Mouse (Mus musculus): ENCODE measurements around the gene Mgp.

Mgp gene

DNA sequence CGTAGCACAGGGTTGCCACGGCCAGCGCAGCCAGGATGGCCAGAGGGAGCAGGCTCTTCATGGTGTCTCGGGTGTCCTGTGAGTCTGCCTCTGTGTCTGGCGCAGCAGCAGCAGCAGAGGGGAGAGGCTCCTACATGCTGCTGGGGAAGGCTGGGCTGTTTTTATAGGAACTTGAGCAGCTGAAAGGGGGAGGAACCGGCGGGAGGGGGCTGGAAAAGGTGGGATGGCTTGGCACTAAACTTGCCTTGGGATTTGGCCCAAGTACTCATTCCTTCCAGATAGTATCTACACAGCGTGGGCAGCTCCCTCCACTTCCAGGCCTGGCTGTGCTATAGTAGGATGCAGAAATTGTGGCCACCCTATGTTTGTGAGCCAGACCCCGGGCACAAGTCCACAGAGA, at the start of gene Mgp:
Mgp (minus strand) TSS at position 154 of the 400 bp plus-strand sequence.
- DNase-seq (ENCODE audit: low spot score) = peak; percentile 38

DNA sequence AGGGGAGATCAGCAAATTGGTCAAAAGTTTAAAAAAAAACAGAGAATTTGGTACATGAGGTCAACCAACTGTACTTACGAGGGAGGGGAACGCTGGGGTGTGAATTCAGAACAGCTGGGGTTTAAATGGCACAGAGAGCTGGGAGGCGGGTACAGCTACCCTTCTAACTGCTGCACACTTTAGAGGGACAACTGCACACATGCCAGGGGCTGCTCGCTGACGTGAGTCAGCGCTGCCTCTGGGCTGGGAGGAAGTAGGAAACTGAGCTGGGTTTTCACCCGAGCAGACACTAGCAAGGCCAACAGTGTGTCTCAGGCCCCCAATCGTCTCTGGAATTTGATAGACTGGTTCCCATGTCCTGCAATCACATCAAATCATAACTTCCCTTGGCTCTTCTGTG, 49.4 kb upstream of the Mgp start:
- no peak for DNase-seq (ENCODE audit: low spot score)

DNA sequence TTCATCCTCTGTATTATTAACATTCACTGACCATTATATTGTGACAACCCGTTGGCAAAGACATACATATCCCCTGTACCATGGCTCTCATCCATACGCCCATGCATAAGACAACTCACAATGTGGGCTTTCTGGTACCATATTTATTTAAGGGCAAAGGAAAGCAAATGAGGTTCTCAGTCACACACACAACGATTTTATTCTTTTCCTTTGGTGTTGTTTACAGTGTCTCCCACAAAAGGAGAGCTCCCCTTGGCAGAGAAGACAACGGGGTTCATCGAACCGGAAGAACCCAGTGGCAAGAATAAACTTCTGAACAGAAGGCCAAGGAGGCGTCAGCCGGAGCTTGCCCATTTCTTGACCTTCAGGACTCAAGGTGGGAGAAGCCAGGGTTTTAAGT, 47.9 kb upstream of the Mgp start, which contains the start of gene Pde6h:
Pde6h (plus strand) TSS at position 301 of the 400 bp plus-strand sequence.
- DNase-seq (ENCODE audit: low spot score) = no peak

DNA sequence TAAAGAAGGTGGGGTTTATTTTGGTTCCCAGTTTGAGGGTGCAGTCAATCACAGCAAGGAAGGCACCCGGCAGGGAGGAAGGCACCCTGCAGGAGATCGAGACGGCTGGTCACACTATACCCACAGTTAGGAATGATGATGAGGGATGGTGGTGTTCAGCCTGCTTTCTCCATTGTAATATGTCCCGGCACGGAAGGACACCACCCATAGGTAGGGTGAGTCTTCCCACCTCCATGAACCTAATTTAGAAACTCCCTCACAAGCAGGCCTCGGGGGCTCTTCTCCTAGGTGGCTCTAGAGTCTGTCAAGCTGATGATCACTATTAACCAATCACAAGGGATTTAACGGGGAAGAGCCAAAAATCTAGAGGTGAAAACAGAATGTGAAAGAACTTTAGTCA, 47.2 kb upstream of the Mgp start:
- no peak for DNase-seq (ENCODE audit: low spot score)

DNA sequence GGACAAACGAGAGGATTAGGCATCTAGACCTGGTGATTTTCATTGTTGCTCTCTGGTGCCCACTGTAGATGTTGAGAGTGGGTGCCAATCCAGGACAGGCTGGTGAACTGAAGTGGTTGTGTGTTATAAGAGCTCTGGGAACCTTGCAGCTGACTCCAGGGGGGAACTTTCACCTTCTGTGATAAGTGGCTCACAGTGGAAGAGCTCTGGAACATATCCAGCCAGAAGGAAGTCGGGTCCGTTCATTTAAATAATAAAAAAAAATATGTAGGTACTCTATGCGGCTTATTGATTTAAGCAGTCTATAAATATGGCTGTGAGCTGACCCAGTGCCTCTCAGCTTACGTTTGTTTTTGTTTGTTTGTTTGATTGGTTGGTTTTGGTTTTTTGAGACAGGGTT, 46.5 kb upstream of the Mgp start, which contains the start of gene Erp27:
Erp27 (minus strand) TSS at position 101 of the 400 bp plus-strand sequence.
- DNase-seq (ENCODE audit: low spot score) = no peak

DNA sequence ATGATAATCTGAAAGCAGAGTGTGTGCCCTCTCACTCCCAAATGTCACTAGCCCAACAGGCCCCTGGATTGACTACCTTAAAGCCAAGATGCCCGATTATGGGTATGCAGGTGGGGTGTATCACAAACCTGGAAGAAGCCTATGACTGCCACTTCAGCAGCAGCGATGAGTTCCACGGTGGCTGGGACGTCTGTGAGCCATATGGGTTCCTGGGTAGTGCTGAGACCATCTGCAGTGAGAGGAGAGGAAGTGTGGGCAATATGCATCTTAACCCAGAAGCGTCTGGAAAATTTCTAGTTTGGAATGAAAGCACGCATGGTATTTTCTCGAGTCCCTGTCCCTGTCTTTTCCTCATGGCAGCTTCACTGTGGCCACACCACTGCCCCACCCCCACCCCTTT, 46.0 kb upstream of the Mgp start:
- DNase-seq (ENCODE audit: low spot score) = no peak

DNA sequence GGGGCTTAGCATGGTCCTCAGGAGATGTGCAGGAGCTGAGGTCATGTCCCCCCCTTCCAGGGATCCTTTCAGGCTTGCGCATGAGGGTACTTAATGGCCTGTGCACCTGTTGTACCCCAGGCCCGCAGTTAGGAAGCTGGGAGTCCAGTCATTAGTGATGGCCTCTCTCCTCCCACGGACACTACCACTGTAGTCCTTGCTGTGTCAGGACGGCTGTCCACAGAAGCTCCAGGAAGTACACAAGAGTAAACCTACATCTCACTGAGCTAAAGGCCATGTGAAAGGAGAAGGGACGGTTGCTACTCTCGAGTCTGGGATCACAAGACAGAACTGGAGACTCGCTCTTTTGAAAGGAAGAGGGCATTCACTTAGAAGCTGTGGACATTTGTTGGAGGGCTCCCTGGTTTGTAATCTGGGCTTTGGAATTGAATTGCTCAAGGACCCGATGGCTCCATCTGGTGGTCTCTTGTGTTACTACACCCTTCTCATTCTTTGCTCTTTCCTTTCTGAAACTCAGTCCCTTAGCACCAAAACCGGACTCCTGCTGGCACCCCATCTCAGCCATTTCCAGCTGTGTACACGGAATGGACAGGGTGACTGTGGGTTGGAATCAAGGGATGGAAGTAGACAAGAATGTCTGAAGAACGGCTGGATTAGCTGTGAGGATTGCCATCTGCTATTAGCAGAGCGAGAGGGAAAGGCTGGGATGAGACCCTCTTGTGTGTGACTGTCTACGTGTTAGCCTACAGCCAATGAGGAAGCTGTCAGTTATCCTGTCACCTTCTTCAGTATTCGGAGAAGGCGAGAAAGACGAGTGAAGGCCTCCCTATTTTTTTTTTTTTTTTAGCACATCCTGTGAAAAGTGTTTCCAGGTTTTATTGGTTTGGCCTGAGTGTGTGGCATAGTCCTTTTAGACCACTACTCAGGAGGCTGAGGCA, 45.0 kb upstream of the Mgp start:
- peak; percentile 81 for DNase-seq (ENCODE audit: low spot score)

DNA sequence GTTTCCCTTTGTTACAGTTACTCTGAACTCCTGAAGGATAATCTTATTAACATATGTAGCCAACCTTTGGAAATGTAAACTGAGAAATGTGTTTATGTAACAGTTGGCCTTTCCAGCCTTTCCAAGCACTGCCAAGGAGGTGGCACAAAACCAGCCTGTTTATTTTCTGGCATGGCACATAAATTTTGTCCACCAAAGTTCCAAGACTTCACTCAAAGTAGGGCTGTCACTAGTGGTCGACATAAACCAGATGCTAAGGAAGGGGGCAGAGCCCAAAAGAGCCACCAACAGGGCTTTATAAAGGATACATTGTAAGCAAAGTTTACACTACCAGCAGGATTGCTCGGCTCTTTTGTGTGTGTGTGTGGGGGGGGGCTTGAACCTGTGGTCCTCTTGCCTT, 42.3 kb upstream of the Mgp start:
- no peak for DNase-seq (ENCODE audit: low spot score)

DNA sequence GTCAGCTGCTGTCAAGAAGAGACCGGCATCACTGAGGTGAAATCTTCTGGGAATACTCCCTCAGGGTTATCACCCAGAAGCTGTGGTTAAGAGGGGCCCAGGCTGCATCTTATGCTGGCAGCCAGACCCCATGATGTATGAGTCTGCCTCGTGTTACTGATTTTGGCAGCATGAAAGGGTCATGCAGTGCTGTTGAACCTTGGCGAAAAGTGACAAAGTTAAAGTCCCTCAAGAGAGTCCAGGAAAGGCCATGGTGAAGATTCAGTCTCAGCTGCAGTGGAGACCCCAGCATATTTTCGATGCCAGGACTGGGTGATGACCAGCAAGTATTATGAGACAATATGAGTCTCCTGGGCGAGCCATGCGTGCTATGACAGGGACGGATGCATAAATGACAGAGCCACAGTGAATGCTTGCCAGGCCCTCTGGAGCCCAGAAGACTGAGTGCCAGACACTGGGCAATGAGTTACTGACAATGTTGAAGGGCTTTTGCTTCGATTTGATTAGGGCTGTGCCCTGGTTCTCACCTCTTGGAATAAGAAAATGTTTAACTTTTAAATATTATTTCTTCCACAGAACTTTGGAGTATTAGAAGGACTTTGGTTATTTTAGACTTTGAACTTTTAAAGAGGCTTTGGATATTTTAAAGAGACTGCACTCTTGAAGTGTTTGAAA, 40.2 kb upstream of the Mgp start:
- no peak for DNase-seq (ENCODE audit: low spot score)

DNA sequence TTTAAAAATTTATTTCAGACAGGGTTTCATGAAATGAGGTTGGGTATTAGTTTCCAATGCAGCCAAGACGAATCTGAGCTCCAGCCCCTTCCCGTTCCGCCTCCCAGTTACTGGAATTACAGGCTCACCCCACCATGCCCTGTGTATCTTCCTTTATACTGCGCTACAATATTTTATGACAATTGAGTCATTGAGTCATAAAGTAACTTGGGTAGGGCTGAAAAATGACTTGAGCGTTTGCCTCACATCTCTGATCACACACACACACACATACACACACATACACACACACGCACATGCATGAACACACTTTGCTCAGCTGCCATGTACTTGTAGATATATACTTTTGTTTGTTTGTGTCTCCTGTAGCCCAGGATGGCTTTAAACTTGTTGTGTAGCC, 38.6 kb upstream of the Mgp start:
- no peak for DNase-seq (ENCODE audit: low spot score)

DNA sequence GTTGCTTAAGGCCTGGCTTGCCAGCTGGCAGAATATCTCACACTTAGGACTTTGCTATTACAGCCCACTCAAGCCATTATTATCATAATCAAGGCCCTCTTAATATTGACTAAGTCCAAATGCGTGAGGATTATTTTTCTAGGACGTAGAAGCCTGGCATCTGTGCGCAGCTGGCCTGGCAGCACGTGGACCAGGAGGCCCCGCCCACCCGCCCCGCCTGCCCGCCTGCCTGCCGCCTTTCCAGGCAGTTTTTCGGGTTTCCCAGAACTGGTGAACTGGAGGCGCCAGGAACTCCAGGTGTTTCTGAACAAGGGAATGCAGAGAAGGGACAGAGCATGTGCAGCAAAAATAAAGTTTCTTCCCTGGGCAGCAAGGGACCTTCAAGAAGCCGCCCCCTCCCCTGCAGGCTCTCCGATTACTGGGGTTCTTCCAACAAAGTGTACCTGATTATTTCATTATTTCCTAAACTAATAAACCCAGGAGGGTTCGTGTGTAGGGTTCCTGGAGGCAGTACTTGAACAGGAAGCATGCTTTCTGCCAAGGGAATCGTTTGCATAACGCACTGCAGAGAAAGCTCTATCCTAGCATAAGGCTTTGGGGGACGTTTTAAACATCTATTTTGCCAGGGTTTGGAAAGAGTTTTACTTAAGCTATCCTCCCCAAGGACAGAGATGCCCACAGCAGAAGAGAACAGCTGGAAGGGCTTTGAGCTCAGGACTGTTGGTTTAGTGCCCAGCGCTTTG, 37.9 kb upstream of the Mgp start:
- DNase-seq (ENCODE audit: low spot score) = peak; percentile 42

DNA sequence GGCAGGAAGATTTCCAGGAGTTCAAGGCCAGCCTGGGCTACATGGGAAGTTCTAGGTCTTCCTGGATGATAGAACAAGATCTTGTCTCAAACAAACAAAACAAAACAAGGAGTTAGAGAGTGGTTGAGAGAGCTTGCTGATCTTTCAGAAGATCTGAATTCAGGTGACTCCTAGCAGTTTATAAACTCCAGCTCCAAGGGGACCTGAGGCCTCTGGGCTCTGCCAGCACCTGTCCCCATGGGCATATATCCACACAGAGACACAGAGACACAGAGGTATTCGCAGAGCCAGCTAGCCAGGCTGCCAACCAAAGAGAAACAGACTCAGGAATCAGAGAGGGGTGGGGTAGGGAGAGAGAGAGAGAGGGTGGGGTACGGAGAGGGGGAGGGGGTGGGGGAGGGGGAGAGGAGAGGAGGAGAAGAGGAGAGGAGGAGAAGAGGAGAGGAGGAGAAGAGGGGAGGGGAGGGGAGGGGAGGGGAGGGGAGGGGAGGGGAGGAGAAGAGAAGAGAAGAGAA, 37.2 kb upstream of the Mgp start:
- no peak for DNase-seq (ENCODE audit: low spot score)

DNA sequence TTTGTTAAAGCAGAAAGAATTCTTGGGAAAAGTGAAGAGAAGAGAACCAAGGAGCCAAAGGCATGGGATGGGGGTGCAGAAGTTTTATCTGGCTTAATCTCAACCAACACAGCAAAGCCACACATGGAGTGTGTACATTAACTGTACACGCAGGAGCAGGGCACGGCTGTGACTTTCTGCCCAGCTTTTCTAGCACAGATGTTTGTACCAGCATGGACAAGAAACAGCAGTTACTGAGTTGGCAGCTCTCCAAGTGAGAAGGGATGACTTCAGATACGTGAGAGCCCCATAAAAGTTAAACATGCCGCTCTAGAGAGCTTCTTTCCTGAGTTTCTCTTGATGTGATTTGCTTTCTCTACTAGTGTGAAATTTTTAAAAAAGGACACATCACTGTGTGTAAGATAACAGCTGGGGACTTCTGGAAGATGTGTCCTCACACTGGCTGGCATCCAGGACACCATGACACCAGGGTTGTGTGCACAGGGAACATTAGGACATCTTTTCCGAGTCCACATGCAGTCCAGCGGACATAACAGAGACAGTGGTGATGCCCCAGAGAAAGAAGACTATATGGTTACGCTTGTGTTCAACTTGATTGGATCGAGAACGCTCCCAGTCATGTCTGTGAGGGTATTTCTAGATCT, 34.7 kb upstream of the Mgp start:
- DNase-seq (ENCODE audit: low spot score) = no peak

DNA sequence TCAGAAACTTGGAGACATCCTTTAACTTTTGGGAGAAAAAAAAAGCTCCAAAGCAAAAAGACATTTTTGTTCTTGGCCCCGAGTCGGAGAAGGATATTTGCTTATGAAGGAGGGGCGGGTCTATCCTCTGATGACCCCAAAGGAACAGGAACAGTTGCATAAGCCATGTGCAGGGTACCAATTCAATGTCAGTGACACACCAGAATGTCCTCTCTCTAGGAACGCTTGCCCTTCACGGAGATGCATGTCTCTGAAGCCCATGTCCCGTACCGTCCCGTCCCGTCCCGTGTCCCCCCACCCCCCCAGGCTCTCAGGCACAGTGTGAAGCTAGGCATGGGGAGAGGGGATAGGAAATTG, 31.3 kb upstream of the Mgp start:
- DNase-seq (ENCODE audit: low spot score) = no peak

DNA sequence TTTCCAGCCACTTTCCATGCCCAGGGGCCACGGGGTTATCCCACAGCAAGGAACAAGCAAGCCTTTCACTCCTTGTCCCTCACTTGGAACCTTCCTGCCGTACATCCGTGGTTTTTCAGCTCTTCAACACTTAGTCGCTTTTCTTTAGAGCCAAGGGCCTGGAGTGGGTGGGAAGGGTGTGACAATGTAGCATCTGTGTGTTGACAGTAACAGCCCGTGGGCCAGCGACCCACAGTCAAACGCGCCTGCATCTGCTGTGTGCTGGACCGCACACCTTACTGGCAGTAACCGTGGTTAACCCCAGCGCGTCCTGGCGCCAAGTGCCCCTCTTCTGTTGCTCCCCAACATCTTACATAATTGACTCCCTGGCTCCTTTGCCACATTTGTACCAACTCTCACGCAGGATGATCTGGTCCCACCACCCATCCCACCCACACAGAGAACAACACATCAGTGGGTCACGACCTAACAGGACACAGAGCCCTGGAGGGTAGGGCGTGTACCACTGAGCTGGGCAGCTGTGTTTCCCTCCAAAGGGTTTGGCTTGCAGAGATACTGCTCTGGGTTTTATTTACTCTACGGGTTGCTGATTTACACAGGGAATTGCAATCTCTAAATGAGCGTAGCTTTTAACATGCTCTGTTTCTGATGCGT, 30.8 kb upstream of the Mgp start:
- no peak for DNase-seq (ENCODE audit: low spot score)

DNA sequence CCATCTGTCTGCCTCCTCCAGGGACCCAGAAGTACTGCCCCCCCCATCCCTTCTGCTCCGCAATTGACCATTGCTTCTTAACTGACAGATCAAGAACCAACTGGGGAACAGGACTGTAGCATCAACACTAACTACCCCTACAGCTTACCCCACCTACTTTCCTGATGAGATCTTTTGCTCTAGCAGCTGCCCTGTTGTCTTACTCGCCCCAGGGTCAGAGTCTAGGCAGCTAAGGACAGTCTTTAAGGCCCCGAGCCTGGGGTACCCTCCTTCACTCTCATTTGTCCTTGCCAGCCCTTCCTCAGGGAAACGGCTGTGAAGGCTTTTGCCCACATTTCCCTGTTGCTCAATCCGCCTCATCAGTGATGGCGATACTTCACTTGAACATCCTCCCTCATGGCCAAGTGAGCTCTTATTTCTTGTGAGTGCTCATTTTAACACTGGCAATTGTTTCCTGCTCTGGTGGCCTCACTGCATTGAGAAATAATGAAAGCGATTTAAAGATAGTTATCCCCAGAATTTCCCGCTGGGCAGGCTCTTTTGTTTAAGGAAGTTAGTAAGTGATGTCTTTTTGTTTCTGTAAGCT, 28.4 kb upstream of the Mgp start:
- DNase-seq (ENCODE audit: low spot score) = no peak

DNA sequence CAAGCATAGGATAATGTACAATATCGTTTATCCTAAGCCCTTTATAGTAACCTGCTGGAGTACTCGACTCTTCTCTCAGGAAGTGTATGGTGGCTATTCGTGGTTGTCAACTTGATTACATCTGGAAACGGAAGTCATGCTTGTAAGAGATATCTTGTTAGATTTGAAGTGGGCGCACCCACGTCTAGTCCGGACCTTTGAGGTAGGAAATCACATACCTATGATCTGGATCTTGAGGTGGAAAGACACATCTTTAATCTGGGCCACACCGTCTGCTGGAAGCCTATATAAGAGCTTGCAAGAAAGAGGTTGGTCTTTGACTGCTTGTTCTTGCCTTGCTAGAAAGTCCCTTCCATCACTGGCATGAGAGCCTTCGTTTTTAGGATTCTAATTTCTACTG, 26.9 kb upstream of the Mgp start:
- no peak for DNase-seq (ENCODE audit: low spot score)

DNA sequence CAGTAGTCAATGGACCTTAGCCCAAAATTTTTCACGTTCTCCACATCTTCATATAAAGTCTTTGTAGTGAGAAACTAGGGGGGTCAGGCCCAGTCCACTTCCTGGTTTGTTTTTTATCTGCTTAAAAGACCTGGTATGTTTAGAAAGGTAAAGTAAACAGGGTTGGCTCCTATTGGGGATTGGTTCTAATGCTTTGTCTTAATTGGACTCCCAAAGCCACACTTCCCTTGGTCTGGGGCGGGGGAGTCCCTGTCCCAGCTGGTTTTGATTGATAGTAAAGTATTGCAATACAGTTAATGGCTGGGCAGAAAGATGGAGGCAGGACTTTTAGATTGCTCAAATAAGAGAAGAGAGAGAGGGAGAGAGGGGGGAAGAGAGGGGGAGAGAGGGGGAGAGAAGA, 25.4 kb upstream of the Mgp start:
- no peak for DNase-seq (ENCODE audit: low spot score)

DNA sequence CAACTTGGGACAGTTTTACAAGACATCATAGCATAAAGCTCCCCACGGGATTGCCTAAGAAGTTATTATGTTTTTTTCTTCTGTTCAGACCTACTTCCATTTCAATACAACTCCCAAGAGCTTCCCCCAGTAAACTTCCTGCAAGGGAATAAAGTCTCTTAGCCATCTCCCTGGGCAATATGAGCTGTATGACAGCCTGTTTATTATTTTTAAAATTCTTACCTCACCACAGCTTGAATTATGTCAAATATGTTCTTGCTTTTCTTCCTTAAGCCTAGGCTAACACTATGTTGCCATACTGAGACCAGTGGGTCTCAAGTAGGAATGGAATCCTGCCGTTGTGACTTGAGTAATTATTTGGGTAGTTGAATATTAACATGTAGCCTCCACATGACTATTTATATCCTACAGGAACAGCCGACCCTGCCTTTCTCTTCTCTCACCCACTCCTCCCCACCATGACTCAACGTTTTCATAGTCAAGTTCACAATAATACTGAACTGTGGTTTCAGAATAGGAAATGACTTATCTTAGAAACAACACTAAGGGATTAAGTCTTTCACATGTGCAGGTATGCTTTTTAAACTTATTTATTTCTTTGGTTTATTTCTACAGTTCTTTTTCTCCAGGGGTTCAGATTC, 24.9 kb upstream of the Mgp start:
- no peak for DNase-seq (ENCODE audit: low spot score)

DNA sequence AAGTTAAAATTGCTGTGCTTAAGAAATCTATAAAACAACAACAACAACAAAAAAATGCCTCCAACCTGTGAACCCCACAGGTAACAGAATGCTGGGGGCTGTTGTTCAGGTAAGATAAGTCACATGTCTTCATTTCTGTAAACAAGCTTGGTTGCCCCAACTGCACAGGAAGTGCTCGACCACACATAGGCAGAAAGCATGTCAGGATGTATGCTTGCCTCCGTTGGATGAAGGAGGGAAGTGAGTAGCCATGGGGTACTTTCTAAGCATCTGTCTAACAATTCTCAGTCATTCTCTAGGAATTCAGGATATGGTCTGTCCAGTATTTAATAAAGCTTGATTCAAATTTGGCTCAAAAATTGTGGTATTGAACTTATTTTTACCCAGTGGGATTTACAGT, 23.3 kb upstream of the Mgp start:
- no peak for DNase-seq (ENCODE audit: low spot score)

DNA sequence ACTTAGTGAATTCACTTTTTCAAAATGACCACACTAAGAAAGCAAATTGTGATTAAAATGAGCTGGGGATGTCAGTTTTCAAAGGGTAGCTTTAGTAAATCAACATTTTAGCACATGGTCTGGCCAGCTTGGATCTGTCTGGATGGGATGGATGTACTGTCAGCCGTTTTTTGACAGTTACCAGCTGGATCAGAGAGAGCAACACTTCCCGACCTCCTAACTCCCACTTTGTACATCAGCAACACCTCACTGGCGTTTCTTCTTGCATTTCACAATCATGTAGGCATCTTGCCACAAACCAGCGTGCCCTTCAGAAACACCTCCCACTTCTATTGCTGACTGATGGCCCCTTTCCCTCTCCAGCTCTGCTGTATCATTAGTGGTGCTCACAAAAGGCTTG, 22.6 kb upstream of the Mgp start:
- peak; percentile 19 for DNase-seq (ENCODE audit: low spot score)
